Mouse (Mus musculus) bone marrow, adult 2 months (tissue): ENCODE measurements at regions not wholly inside any gene's neighbourhood (a gene's known extent, or its start where the extent isn't known, plus 50 kb on each side); places are given as distances from the start of the nearest gene placed in this dataset.

ENCODE experiments used
- CTCF ChIP-seq: fragments of 200-500 bp; IDR thresholded peaks from 2 replicates; pipeline ENCODE4 v1.5.1; 2011; ENCODE audit warnings: low read length, control low read depth; ENCODE audit not compliant: control insufficient read depth, insufficient read depth
- POLR2A ChIP-seq: fragments of 200-500 bp; IDR thresholded peaks from 2 replicates; pipeline ENCODE4 v1.6.1; 2011; ENCODE audit warnings: low read depth, mild to moderate bottlenecking, control low read depth, low read length, borderline replicate concordance; ENCODE audit not compliant: control insufficient read depth

GRCm38 (mm10) chr2:74977348-74977747 is 151.7 kb downstream of the Mtx2 start:
- TF ChIP-seq CTCF: no peak
- TF ChIP-seq POLR2A: no peak
